ENCODE assay signal across 7 mouse cellular contexts in the genomic region with DNA sequence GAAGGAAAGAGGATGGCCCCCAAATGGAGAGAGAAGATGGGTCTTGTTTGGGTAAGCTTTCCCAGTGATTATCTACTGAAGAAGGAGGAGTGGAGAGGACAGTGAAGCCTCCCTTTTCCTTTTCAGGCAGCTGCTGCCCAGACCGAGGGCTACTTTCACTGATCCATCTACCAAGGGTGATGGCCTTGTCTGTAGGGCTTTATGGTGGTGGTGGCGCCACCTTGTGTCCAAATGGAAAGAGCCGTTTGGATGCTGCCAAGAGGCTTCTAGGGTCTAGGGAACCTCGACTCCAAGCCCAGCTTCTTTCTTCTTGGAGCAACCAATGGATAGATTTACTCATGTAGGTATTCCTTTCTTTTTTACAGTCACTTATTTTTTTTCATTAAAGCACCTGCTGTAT. TPM values are rescaled to one million over a fixed set of nuclear protein-coding genes. Genes with fewer than 3 reads are reported as not detected.
A peak's percentile ranks its signal among the peaks of the same experiment; 100 is the strongest.
DNase-seq lines count a peak whose midpoint lies in the region.

No protein-coding gene starts in this region.

- intact Hi-C loops in left cerebral cortex, postnatal 25 days (cut with DNase I), result loop anchor here (1.0 to 5.0 kb wide), 3 partner anchors 29 to 310 kb away; partner anchors contain the start of gene Atp2b2

- peak; percentile 75 for DNase-seq in right cerebral cortex, adult 2 months (ENCODE audit: low spot score in 2 of 2)
- no peak for DNase-seq in right cerebral cortex, postnatal 36 days (ENCODE audit: low spot score in 2 of 2)
- peak; percentile 27 to 38 for DNase-seq in adrenal gland, adult 18-20 months (ENCODE audit: low spot score in 2 of 2)
- peak; percentile 91 to 95 for DNase-seq in cerebellum, postnatal 14 days
- DNase-seq in frontal cortex, postnatal 36 days (ENCODE audit: low spot score in 2 of 2), result peak; percentile 46 to 67
- DNase-seq in left cerebral cortex, postnatal 25 days (ENCODE audit: low spot score in 2 of 2), result peak; percentile 56 to 72
- peak; percentile 26 for DNase-seq in ovary, postnatal 36 days (ENCODE audit: low spot score)

RNA-seq across cellular contexts. Expression of gene Atp2b2, which starts 29.2 kb away (rescaled TPM):
- 1 to 10 TPM; 3.4 to 4.9 TPM for total RNA-seq in adrenal gland, adult 18-20 months (2021)
- 100 to 1,000 TPM; 695 to 754 TPM for total RNA-seq in left cerebral cortex, postnatal 25 days (2021)

RNA-seq across cellular contexts. Expression of gene Slc6a11, which starts 59.5 kb away (rescaled TPM):
- total RNA-seq in adrenal gland, adult 18-20 months (2021), result under 1 TPM in 1 of 2 experiments, not detected in 1; 0.13 TPM
- 10 to 100 TPM; 85.9 to 93.8 TPM for total RNA-seq in left cerebral cortex, postnatal 25 days (2021)

Comparison
In these comparisons a context has a peak if more than half of its experiments do, and no peak if none do; other contexts are left out.
1. DNase-seq: peak in right cerebral cortex, adult 2 months (2 of 2), adrenal gland, adult 18-20 months (2 of 2), cerebellum, postnatal 14 days (2 of 2), frontal cortex, postnatal 36 days (2 of 2), left cerebral cortex, postnatal 25 days (2 of 2) and ovary, postnatal 36 days (single experiment); none in right cerebral cortex, postnatal 36 days (0 of 2).
2. RNA of gene Atp2b2, which starts 29.2 kb away (total RNA-seq): 695 to 754 TPM in left cerebral cortex, postnatal 25 days; 3.4 to 4.9 TPM in adrenal gland, adult 18-20 months; every median in the first group is over 100 times any median in the second.
3. RNA of gene Slc6a11, which starts 59.5 kb away (total RNA-seq): 85.9 to 93.8 TPM in left cerebral cortex, postnatal 25 days; 0.13 TPM in adrenal gland, adult 18-20 months; every median in the first group is over 10 times any median in the second.